Mouse (Mus musculus) myocyte (in vitro differentiated cells): ENCODE data around the gene BC049715.

ENCODE experiments used
- CEBPB ChIP-seq: IDR thresholded peaks from 2 replicates; pipeline ENCODE4 v1.6.1; 2011; ENCODE audit warnings: mild to moderate bottlenecking, moderate library complexity; ENCODE audit not compliant: poor library complexity, insufficient read depth, severe bottlenecking
- E2F4 ChIP-seq: IDR thresholded peaks from one replicate; pipeline ENCODE4 v1.6.1; 2011; ENCODE audit warnings: mild to moderate bottlenecking, control low read depth, moderate library complexity; ENCODE audit not compliant: insufficient read depth
- MAX ChIP-seq: IDR thresholded peaks from one replicate; pipeline ENCODE4 v1.6.1; 2011; ENCODE audit warnings: low read depth, mild to moderate bottlenecking, control low read depth
- MYOD1 ChIP-seq, 3 experiments: IDR thresholded peaks; one replicate each; pipeline ENCODE4 v1.6.1; 2011; ENCODE audit warnings: control low read depth in 2 of 3, low read depth in 2 of 3, mild to moderate bottlenecking in 2 of 3, moderate library complexity in 1 of 3; ENCODE audit not compliant: insufficient read length in 2 of 3, control insufficient read depth in 1 of 3
- MYOG ChIP-seq, 3 experiments: IDR thresholded peaks; one replicate each; pipeline ENCODE4 v1.6.1; 2011; ENCODE audit warnings: control low read depth in 2 of 3, low read depth in 2 of 3, mild to moderate bottlenecking in 2 of 3; ENCODE audit not compliant: insufficient read length in 2 of 3, control insufficient read depth in 1 of 3, insufficient read depth in 1 of 3
- POLR2A ChIP-seq: IDR thresholded peaks from one replicate; pipeline ENCODE4 v1.6.1; 2011; ENCODE audit warnings: low read depth, mild to moderate bottlenecking, control low read depth, moderate library complexity; ENCODE audit not compliant: insufficient read length
- POLR2AphosphoS2 ChIP-seq: IDR thresholded peaks from one replicate; pipeline ENCODE4 v1.6.1; 2011; ENCODE audit warnings: low read depth, control low read depth; ENCODE audit not compliant: insufficient read length
- REST ChIP-seq: IDR thresholded peaks from one replicate; pipeline ENCODE4 v1.6.1; 2011; ENCODE audit warnings: mild to moderate bottlenecking, control low read depth, moderate library complexity; ENCODE audit not compliant: insufficient read depth, insufficient read length
- SRF ChIP-seq: IDR thresholded peaks from one replicate; pipeline ENCODE4 v1.6.1; 2011; ENCODE audit warnings: low read depth; ENCODE audit not compliant: control insufficient read depth, insufficient read length
- TCF12 ChIP-seq: IDR thresholded peaks from one replicate; pipeline ENCODE4 v1.6.1; 2011; ENCODE audit warnings: mild to moderate bottlenecking, control low read depth; ENCODE audit not compliant: poor library complexity, insufficient read depth, severe bottlenecking
- TCF3 ChIP-seq: IDR thresholded peaks from one replicate; pipeline ENCODE4 v1.6.1; 2011; ENCODE audit warnings: low read depth, control low read depth; ENCODE audit not compliant: insufficient read length
- USF1 ChIP-seq: IDR thresholded peaks from one replicate; pipeline ENCODE4 v1.6.1; 2011; ENCODE audit warnings: low read depth, mild to moderate bottlenecking, control low read depth, moderate library complexity

GRCm38 (mm10) chr6:136782146-136782545 is 45.3 kb upstream of the BC049715 start:
- TF ChIP-seq POLR2AphosphoS2 (no peak), MYOG (IDR thresholded peaks at IDR 0.05; ENCODE audit: control insufficient read depth in 1 of 3, insufficient read depth in 1 of 3, insufficient read length in 2 of 3, low read depth in 2 of 3) (no peak), POLR2A (no peak), TCF12 (no peak), MYOD1 (IDR thresholded peaks at IDR 0.05; ENCODE audit: control insufficient read depth in 1 of 3, insufficient read length in 2 of 3, low read depth in 2 of 3) (no peak), SRF (no peak), USF1 (no peak), TCF3 (no peak), E2F4 (no peak), CEBPB (no peak), MAX (no peak), REST (no peak)
